Mouse (Mus musculus): ENCODE results near the gene Tas2r144. TPM values are rescaled to one million over a fixed set of nuclear protein-coding genes. Genes with fewer than 3 reads are reported as not detected.

Tas2r144 gene
- polyA plus RNA-seq (2014; fragmentation: Nextera tagmentation; extraction: Ambion mirVana): not detected in 2 replicates

- no peaks in the 10 kb centered on the region for H3K27me3 ChIP-seq (ENCODE audit: control insufficient read depth, insufficient read depth, low read length)
- no peak within 1 kb of the TSS for H3K4me2 ChIP-seq (ENCODE audit: low read length)
- no peaks in the 10 kb centered on the region for H3K4me1 ChIP-seq (ENCODE audit: control insufficient read depth in 2 of 2, insufficient read depth in 2 of 2, low read length in 2 of 2)
- no peaks in the 10 kb centered on the region for H3K36me3 ChIP-seq (ENCODE audit: control insufficient read depth, insufficient read depth, low read length)
- no peak for ATAC-seq (ENCODE audit: insufficient number of reproducible peaks, insufficient read depth, low FRiP score, low read depth)
- 78% methylated on average over 2 of the region's 2 CpGs for WGBS
- no peak within 1 kb of the TSS for H3K27ac ChIP-seq (replicated peaks in 1 of 2; ENCODE audit: control insufficient read depth in 1 of 2, insufficient read depth in 1 of 2, low read depth in 2 of 2, low read length in 2 of 2)
- no peaks in the 10 kb centered on the region for H3K9me3 ChIP-seq (ENCODE audit: control insufficient read depth, low read length)
- H3K4me3 ChIP-seq (ENCODE audit: control insufficient read depth in 1 of 2, insufficient read depth in 1 of 2, low read depth in 1 of 2, low read length in 2 of 2): no peak within 1 kb of the TSS
- no peak within 1 kb of the TSS for H3K9ac ChIP-seq (ENCODE audit: low read length)
These were observed at the start of gene Tas2r144 for GRCm38 (mm10) chr6:42215028-42215427. Gene Tas2r144, plus strand, starts transcription at chr6:42215328.

DNA sequence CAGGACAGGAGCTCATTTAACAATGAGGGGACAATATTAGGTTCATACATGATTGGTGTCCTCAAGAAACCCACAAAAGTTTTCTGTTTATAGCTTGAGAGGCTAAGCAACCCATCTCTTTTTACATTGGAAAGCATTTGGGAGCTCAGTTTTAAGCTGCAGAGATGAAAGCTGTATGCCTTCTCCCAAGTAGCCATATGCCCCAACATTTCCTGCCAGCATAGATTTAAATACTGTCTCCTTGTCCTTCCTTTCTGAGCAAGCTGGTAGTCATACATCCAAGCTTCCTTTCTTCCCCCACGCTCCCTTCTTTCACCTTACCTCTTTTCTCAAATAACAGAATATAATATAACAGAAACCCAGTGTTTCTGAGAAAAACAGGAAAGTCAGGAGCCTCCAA lies 32.7 kb upstream of the Tas2r144 start:
- Histone ChIP-seq H3K9ac (ENCODE audit: low read length) (no peak overlapping the region), H3K4me1 (ENCODE audit: control insufficient read depth in 2 of 2, insufficient read depth in 2 of 2, low read length in 2 of 2) (no peaks in the 10 kb centered on the region), H3K9me3 (ENCODE audit: control insufficient read depth, low read length) (no peaks in the 10 kb centered on the region), H3K27me3 (ENCODE audit: control insufficient read depth, insufficient read depth, low read length) (no peaks in the 10 kb centered on the region), H3K4me3 (ENCODE audit: control insufficient read depth in 1 of 2, insufficient read depth in 1 of 2, low read depth in 1 of 2, low read length in 2 of 2) (no peak overlapping the region), H3K27ac (replicated peaks in 1 of 2; ENCODE audit: control insufficient read depth in 1 of 2, insufficient read depth in 1 of 2, low read depth in 2 of 2, low read length in 2 of 2) (no peak overlapping the region), H3K36me3 (ENCODE audit: control insufficient read depth, insufficient read depth, low read length) (no peaks in the 10 kb centered on the region), H3K4me2 (ENCODE audit: low read length) (no peak overlapping the region)
- ATAC-seq (ENCODE audit: insufficient number of reproducible peaks, insufficient read depth, low FRiP score, low read depth): no peak
- 64% methylated on average over 1 of the region's 1 CpGs for WGBS

DNA sequence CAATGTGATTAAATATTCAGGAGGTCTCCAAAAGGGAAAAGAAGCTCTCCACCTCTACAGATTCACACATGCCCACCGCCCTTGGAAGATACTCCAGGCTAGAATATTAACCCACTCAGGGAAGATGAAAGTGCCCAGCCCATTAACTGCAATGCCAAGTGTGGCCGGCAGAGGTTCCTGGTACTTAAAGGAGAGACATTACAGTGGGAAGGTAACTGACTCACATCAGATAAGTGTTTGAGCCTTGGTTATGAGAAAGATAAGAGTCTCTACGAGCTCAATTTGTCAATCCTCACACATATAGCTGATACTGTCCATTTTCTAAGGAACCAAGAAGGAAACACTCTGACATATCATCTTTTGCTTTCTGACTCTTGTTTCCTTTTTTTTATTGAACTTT lies 28.9 kb upstream of the Tas2r144 start:
- Histone ChIP-seq H3K9ac (ENCODE audit: low read length) (no peak overlapping the region), H3K4me2 (ENCODE audit: low read length) (no peak overlapping the region), H3K27me3 (ENCODE audit: control insufficient read depth, insufficient read depth, low read length) (no peaks in the 10 kb centered on the region), H3K36me3 (ENCODE audit: control insufficient read depth, insufficient read depth, low read length) (no peaks in the 10 kb centered on the region), H3K4me3 (ENCODE audit: control insufficient read depth in 1 of 2, insufficient read depth in 1 of 2, low read depth in 1 of 2, low read length in 2 of 2) (no peak overlapping the region), H3K27ac (replicated peaks in 1 of 2; ENCODE audit: control insufficient read depth in 1 of 2, insufficient read depth in 1 of 2, low read depth in 2 of 2, low read length in 2 of 2) (no peak overlapping the region), H3K4me1 (ENCODE audit: control insufficient read depth in 2 of 2, insufficient read depth in 2 of 2, low read length in 2 of 2) (no peaks in the 10 kb centered on the region), H3K9me3 (ENCODE audit: control insufficient read depth, low read length) (no peaks in the 10 kb centered on the region)
- ATAC-seq (ENCODE audit: insufficient number of reproducible peaks, insufficient read depth, low FRiP score, low read depth): no peak
- WGBS: 33% methylated on average over 3 of the region's 3 CpGs

GRCm38 (mm10) chr6:42197710-42198109 lies 17.4 kb upstream of the Tas2r144 start:
- Histone ChIP-seq H3K36me3 (ENCODE audit: control insufficient read depth, insufficient read depth, low read length) (no peaks in the 10 kb centered on the region), H3K4me2 (ENCODE audit: low read length) (no peak overlapping the region), H3K27ac (replicated peaks in 1 of 2; ENCODE audit: control insufficient read depth in 1 of 2, insufficient read depth in 1 of 2, low read depth in 2 of 2, low read length in 2 of 2) (no peak overlapping the region), H3K4me3 (ENCODE audit: control insufficient read depth in 1 of 2, insufficient read depth in 1 of 2, low read depth in 1 of 2, low read length in 2 of 2) (no peak overlapping the region), H3K27me3 (ENCODE audit: control insufficient read depth, insufficient read depth, low read length) (no peaks in the 10 kb centered on the region), H3K9me3 (ENCODE audit: control insufficient read depth, low read length) (no peaks in the 10 kb centered on the region), H3K9ac (ENCODE audit: low read length) (no peak overlapping the region), H3K4me1 (ENCODE audit: control insufficient read depth in 2 of 2, insufficient read depth in 2 of 2, low read length in 2 of 2) (no peaks in the 10 kb centered on the region)
- WGBS: 20% methylated on average over 3 of the region's 3 CpGs
- ATAC-seq (ENCODE audit: insufficient number of reproducible peaks, insufficient read depth, low FRiP score, low read depth): no peak

GRCm38 (mm10) chr6:42199498-42199897 lies 15.6 kb upstream of the Tas2r144 start:
- ATAC-seq (ENCODE audit: insufficient number of reproducible peaks, insufficient read depth, low FRiP score, low read depth): no peak
- no peak overlapping the region for H3K4me2 ChIP-seq (ENCODE audit: low read length)
- H3K27ac ChIP-seq (replicated peaks in 1 of 2; ENCODE audit: control insufficient read depth in 1 of 2, insufficient read depth in 1 of 2, low read depth in 2 of 2, low read length in 2 of 2): no peak overlapping the region
- H3K27me3 ChIP-seq (ENCODE audit: control insufficient read depth, insufficient read depth, low read length): no peaks in the 10 kb centered on the region
- WGBS: 74% methylated on average over 1 of the region's 1 CpGs
- no peak overlapping the region for H3K4me3 ChIP-seq (ENCODE audit: control insufficient read depth in 1 of 2, insufficient read depth in 1 of 2, low read depth in 1 of 2, low read length in 2 of 2)
- H3K4me1 ChIP-seq (ENCODE audit: control insufficient read depth in 2 of 2, insufficient read depth in 2 of 2, low read length in 2 of 2): no peaks in the 10 kb centered on the region
- H3K9ac ChIP-seq (ENCODE audit: low read length): no peak overlapping the region
- no peaks in the 10 kb centered on the region for H3K36me3 ChIP-seq (ENCODE audit: control insufficient read depth, insufficient read depth, low read length)
- no peaks in the 10 kb centered on the region for H3K9me3 ChIP-seq (ENCODE audit: control insufficient read depth, low read length)

GRCm38 (mm10) chr6:42222286-42222685 lies 7.2 kb downstream of the Tas2r144 start:
- Histone ChIP-seq H3K4me2 (ENCODE audit: low read length) (no peak overlapping the region), H3K27me3 (ENCODE audit: control insufficient read depth, insufficient read depth, low read length) (no peaks in the 10 kb centered on the region), H3K36me3 (ENCODE audit: control insufficient read depth, insufficient read depth, low read length) (no peaks in the 10 kb centered on the region), H3K9me3 (ENCODE audit: control insufficient read depth, low read length) (no peaks in the 10 kb centered on the region), H3K4me3 (ENCODE audit: control insufficient read depth in 1 of 2, insufficient read depth in 1 of 2, low read depth in 1 of 2, low read length in 2 of 2) (no peak overlapping the region), H3K27ac (replicated peaks in 1 of 2; ENCODE audit: control insufficient read depth in 1 of 2, insufficient read depth in 1 of 2, low read depth in 2 of 2, low read length in 2 of 2) (no peak overlapping the region), H3K4me1 (ENCODE audit: control insufficient read depth in 2 of 2, insufficient read depth in 2 of 2, low read length in 2 of 2) (no peaks in the 10 kb centered on the region), H3K9ac (ENCODE audit: low read length) (no peak overlapping the region)
- ATAC-seq (ENCODE audit: insufficient number of reproducible peaks, insufficient read depth, low FRiP score, low read depth): no peak
- WGBS: 67% methylated on average over 3 of the region's 3 CpGs

DNA sequence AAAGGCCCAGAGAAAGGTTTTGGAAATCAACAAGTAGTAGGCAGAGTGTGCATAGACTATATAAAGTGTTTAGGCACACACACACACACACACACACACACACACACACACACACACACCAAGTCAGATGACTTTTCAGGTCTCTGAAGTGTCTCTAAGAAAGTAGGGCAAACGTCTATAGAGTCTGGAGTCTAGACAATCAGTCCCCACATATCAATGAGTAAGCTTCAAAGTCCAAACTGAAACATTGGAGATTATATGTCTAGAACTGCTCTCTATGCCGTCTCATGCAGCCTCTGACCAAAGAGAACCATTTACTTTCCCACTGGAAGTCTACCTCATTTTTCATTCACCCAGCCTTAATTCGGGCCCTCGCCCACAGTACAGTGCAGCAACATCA lies 9.9 kb downstream of the Tas2r144 start:
- Histone ChIP-seq H3K4me1 (ENCODE audit: control insufficient read depth in 2 of 2, insufficient read depth in 2 of 2, low read length in 2 of 2) (no peaks in the 10 kb centered on the region), H3K4me3 (ENCODE audit: control insufficient read depth in 1 of 2, insufficient read depth in 1 of 2, low read depth in 1 of 2, low read length in 2 of 2) (no peak overlapping the region), H3K4me2 (ENCODE audit: low read length) (no peak overlapping the region), H3K27me3 (ENCODE audit: control insufficient read depth, insufficient read depth, low read length) (no peaks in the 10 kb centered on the region), H3K9me3 (ENCODE audit: control insufficient read depth, low read length) (no peaks in the 10 kb centered on the region), H3K36me3 (ENCODE audit: control insufficient read depth, insufficient read depth, low read length) (no peaks in the 10 kb centered on the region), H3K9ac (ENCODE audit: low read length) (no peak overlapping the region), H3K27ac (replicated peaks in 1 of 2; ENCODE audit: control insufficient read depth in 1 of 2, insufficient read depth in 1 of 2, low read depth in 2 of 2, low read length in 2 of 2) (no peak overlapping the region)
- no peak for ATAC-seq (ENCODE audit: insufficient number of reproducible peaks, insufficient read depth, low FRiP score, low read depth)
- WGBS: 59% methylated on average over 4 of the region's 4 CpGs

DNA sequence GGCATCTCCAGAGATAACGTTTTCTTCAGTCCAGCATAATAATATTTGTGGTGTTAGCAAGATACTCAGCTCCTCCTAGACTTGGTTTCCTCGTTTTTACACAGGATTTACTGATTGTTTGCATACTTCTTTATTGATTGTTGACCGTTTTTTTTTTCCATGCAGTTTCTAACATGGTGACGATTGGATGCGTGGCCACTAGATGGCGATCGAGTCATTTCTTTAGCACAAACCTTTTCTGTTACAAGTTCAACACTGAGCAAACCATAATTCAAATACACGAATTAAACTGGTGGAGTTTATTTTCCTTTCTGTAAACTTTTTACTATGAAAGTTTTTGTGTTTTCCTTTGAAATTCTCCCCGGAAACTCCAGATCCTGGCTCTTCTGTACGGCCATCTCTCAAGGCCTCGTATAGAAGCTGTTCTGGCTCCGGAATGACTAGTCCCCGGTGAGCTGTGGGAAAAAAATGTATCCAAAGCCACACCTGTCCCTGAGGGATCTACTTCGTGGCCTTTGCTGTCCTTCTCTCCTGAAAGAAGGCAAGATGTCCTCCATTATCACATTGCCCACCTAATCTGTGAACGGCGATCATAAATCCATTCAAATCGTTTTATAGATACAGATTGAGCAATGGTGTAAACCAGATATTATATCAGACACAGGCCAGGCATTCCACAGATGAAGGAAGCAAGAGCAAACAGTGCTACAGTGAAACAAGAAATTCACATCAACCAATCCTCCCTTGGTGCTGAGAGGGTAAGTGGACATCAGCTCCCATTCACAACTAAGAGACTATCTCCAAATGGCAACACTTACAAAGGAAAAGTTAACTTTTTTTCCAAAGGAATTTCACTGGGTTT lies 12.3 kb downstream of the Tas2r144 start:
- Histone ChIP-seq H3K27ac (replicated peaks in 1 of 2; ENCODE audit: control insufficient read depth in 1 of 2, insufficient read depth in 1 of 2, low read depth in 2 of 2, low read length in 2 of 2) (no peak overlapping the region), H3K9me3 (ENCODE audit: control insufficient read depth, low read length) (no peaks in the 10 kb centered on the region), H3K4me2 (ENCODE audit: low read length) (no peak overlapping the region), H3K36me3 (ENCODE audit: control insufficient read depth, insufficient read depth, low read length) (no peaks in the 10 kb centered on the region), H3K4me1 (ENCODE audit: control insufficient read depth in 2 of 2, insufficient read depth in 2 of 2, low read length in 2 of 2) (no peaks in the 10 kb centered on the region), H3K4me3 (ENCODE audit: control insufficient read depth in 1 of 2, insufficient read depth in 1 of 2, low read depth in 1 of 2, low read length in 2 of 2) (no peak overlapping the region), H3K9ac (ENCODE audit: low read length) (no peak overlapping the region), H3K27me3 (ENCODE audit: control insufficient read depth, insufficient read depth, low read length) (no peaks in the 10 kb centered on the region)
- 30% methylated on average over 17 of the region's 17 CpGs for WGBS
- ATAC-seq (ENCODE audit: insufficient number of reproducible peaks, insufficient read depth, low FRiP score, low read depth): no peak
